Mouse (Mus musculus) neural tube, embryonic 14.5 days (tissue): ENCODE data around the gene Pitpnc1. TPM values are rescaled to one million over a fixed set of nuclear protein-coding genes. Genes with fewer than 3 reads are reported as not detected.

Source experiments
- ATAC-seq: fragments of 200-750 bp; cut with Nextera tagmentation; 2 replicates; pipeline ENCODE4 v1.8.0; 2017; ENCODE audit warnings: low read depth, mild to moderate bottlenecking, moderate TSS enrichment, moderate library complexity
- H3K27ac ChIP-seq: fragments of 300-500 bp; sonication (generic); 2 replicates; pipeline ENCODE4 v1.5.1; 2014; ENCODE audit warnings: low read depth, mild to moderate bottlenecking, control low read depth, low read length, moderate library complexity, mixed read lengths
- H3K27me3 ChIP-seq: fragments of 300-500 bp; sonication (generic); 2 replicates; pipeline ENCODE4 v1.6.1; 2014; ENCODE audit warnings: low read length; ENCODE audit not compliant: control insufficient read depth, insufficient read depth
- H3K36me3 ChIP-seq: fragments of 300-500 bp; sonication (generic); 2 replicates; pipeline ENCODE4 v1.6.1; 2014; ENCODE audit warnings: low read length, mixed read lengths; ENCODE audit not compliant: control insufficient read depth, insufficient read depth
- H3K4me1 ChIP-seq: fragments of 300-500 bp; sonication (generic); 2 replicates; pipeline ENCODE4 v1.6.1; 2014; ENCODE audit warnings: low read length; ENCODE audit not compliant: control insufficient read depth, insufficient read depth
- H3K4me2 ChIP-seq: fragments of 300-500 bp; sonication (generic); 2 replicates; pipeline ENCODE4 v1.6.1; 2014; ENCODE audit warnings: mild to moderate bottlenecking, low read depth, low read length, control low read depth
- H3K4me3 ChIP-seq: fragments of 300-500 bp; sonication (generic); 2 replicates; pipeline ENCODE4 v1.5.1; 2014; ENCODE audit warnings: low read depth, low read length, control low read depth, mixed read lengths
- H3K9ac ChIP-seq: fragments of 300-500 bp; sonication (generic); replicated peaks from 2 replicates; pipeline ENCODE4 v1.6.1; 2014; ENCODE audit warnings: low read depth, mild to moderate bottlenecking, control low read depth, low read length, mixed read lengths
- H3K9me3 ChIP-seq: fragments of 300-500 bp; sonication (generic); 2 replicates; pipeline ENCODE4 v1.6.1; 2016; ENCODE audit warnings: low read length; ENCODE audit not compliant: control insufficient read depth
- WGBS: fragments of 180-500 bp; shearing (Covaris S2); extraction: QIAGEN DNeasy Blood & Tissue Kit; methylation state at CpG from one replicate; pipeline ENCODE4 v1.1.7; 2014; 5-methylcytosine and 5-hydroxymethylcytosine counted together
- polyA plus RNA-seq: library from polyadenylated mRNA; unstranded; fragments of >200 nt; fragmentation: Nextera tagmentation; extraction: Ambion mirVana; gene quantifications from 2 replicates; pipeline ENCODE4 v1.2.1, GENCODE M21; 2014

Gene Pitpnc1
- polyA plus RNA-seq, 1 experiment from 2014 or later, result 45.2 TPM

- Histone ChIP-seq H3K4me3 (no peak overlapping the region), H3K36me3 (no peaks in the 10 kb centered on the region), H3K4me2 (no peak overlapping the region), H3K4me1 (0 out of 2 replicates have a peak, but pooled peaks cover 5% of the 10 kb centered on the region), H3K9ac (no peak overlapping the region), H3K27me3 (no peaks in the 10 kb centered on the region), H3K9me3 (no peaks in the 10 kb centered on the region), H3K27ac (no peak overlapping the region)
- no peak for ATAC-seq
- WGBS, result 70% methylated on average over 7 of the region's 7 CpGs
Measured at GRCm38 (mm10) chr11:107339224-107339805, 131.2 kb downstream of the Pitpnc1 start.

- 36% methylated on average over 18 of the region's 18 CpGs for WGBS
- H3K4me2 ChIP-seq, result no peak overlapping the region
- H3K9me3 ChIP-seq, result no peaks in the 10 kb centered on the region
- H3K4me3 ChIP-seq, result no peak overlapping the region
- H3K9ac ChIP-seq, result no peak overlapping the region
- no peaks in the 10 kb centered on the region for H3K27me3 ChIP-seq
- H3K36me3 ChIP-seq, result no peaks in the 10 kb centered on the region
- no peak for ATAC-seq
- H3K27ac ChIP-seq, result no peak overlapping the region
- H3K4me1 ChIP-seq, result 0 out of 2 replicates have a peak, but pooled peaks cover 5% of the 10 kb centered on the region
Measured at GRCm38 (mm10) chr11:107337391-107338148, 132.9 kb downstream of the Pitpnc1 start.

- Histone ChIP-seq H3K4me1 (0 out of 2 replicates have a peak, but pooled peaks cover 5% of the 10 kb centered on the region), H3K27me3 (no peaks in the 10 kb centered on the region), H3K4me3 (no peak overlapping the region), H3K9me3 (no peaks in the 10 kb centered on the region), H3K9ac (no peak overlapping the region), H3K4me2 (no peak overlapping the region), H3K36me3 (no peaks in the 10 kb centered on the region), H3K27ac (no peak overlapping the region)
- WGBS, result 63% methylated on average over 11 of the region's 11 CpGs
- peak; percentile 31; the same call in 1 of the 2 replicates for ATAC-seq
Measured at GRCm38 (mm10) chr11:107335756-107336155, 134.7 kb downstream of the Pitpnc1 start.

- WGBS, result 80% methylated on average over 15 of the region's 15 CpGs
- Histone ChIP-seq H3K9ac (no peak overlapping the region), H3K4me3 (no peak overlapping the region), H3K36me3 (no peaks in the 10 kb centered on the region), H3K27me3 (no peaks in the 10 kb centered on the region), H3K4me2 (no peak overlapping the region), H3K27ac (0 out of 2 replicates have a peak overlapping the region, but pooled peaks have one; percentile 13), H3K4me1 (0 out of 2 replicates have a peak, but pooled peaks cover 5% of the 10 kb centered on the region), H3K9me3 (no peaks in the 10 kb centered on the region)
- no peak for ATAC-seq
Measured at GRCm38 (mm10) chr11:107334849-107335484, 135.5 kb downstream of the Pitpnc1 start.

GRCm38 (mm10) chr11:107332905-107333304 lies 137.6 kb downstream of the Pitpnc1 start:
- ATAC-seq, result no peak
- no peaks in the 10 kb centered on the region for H3K36me3 ChIP-seq
- 0 out of 2 replicates have a peak, but pooled peaks cover 5% of the 10 kb centered on the region for H3K4me1 ChIP-seq
- no peaks in the 10 kb centered on the region for H3K9me3 ChIP-seq
- H3K27me3 ChIP-seq, result no peaks in the 10 kb centered on the region
- H3K4me2 ChIP-seq, result no peak overlapping the region
- over 99% methylated on average over 3 of the region's 3 CpGs for WGBS
- H3K9ac ChIP-seq, result no peak overlapping the region
- H3K4me3 ChIP-seq, result no peak overlapping the region
- H3K27ac ChIP-seq, result no peak overlapping the region

GRCm38 (mm10) chr11:107332332-107332731 lies 138.2 kb downstream of the Pitpnc1 start:
- no peaks in the 10 kb centered on the region for H3K27me3 ChIP-seq
- no peak overlapping the region for H3K4me3 ChIP-seq
- no peaks in the 10 kb centered on the region for H3K9me3 ChIP-seq
- no peak overlapping the region for H3K4me2 ChIP-seq
- WGBS, result 94% methylated on average over 13 of the region's 13 CpGs
- H3K4me1 ChIP-seq, result 0 out of 2 replicates have a peak, but pooled peaks cover 2% of the 10 kb centered on the region
- no peak overlapping the region for H3K9ac ChIP-seq
- no peak overlapping the region for H3K27ac ChIP-seq
- no peaks in the 10 kb centered on the region for H3K36me3 ChIP-seq
- ATAC-seq, result no peak

- H3K9ac ChIP-seq, result no peak overlapping the region
- no peak overlapping the region for H3K27ac ChIP-seq
- H3K36me3 ChIP-seq, result no peaks in the 10 kb centered on the region
- H3K4me3 ChIP-seq, result no peak overlapping the region
- ATAC-seq, result no peak
- H3K9me3 ChIP-seq, result no peaks in the 10 kb centered on the region
- H3K4me1 ChIP-seq, result no peaks in the 10 kb centered on the region
- H3K4me2 ChIP-seq, result no peak overlapping the region
- no peaks in the 10 kb centered on the region for H3K27me3 ChIP-seq
- WGBS, result 95% methylated on average over 2 of the region's 2 CpGs
Measured at GRCm38 (mm10) chr11:107331425-107331824, 139.1 kb downstream of the Pitpnc1 start.

GRCm38 (mm10) chr11:107327326-107327725 lies 143.2 kb downstream of the Pitpnc1 start:
- H3K4me3 ChIP-seq, result no peak overlapping the region
- H3K36me3 ChIP-seq, result no peaks in the 10 kb centered on the region
- no peak overlapping the region for H3K27ac ChIP-seq
- WGBS, result 87% methylated on average over 10 of the region's 10 CpGs
- no peaks in the 10 kb centered on the region for H3K9me3 ChIP-seq
- H3K27me3 ChIP-seq, result no peaks in the 10 kb centered on the region
- no peak overlapping the region for H3K9ac ChIP-seq
- no peak overlapping the region for H3K4me2 ChIP-seq
- H3K4me1 ChIP-seq, result no peaks in the 10 kb centered on the region
- ATAC-seq, result no peak
